30 mouse cellular contexts compared by ENCODE assay signal in the genomic region with DNA sequence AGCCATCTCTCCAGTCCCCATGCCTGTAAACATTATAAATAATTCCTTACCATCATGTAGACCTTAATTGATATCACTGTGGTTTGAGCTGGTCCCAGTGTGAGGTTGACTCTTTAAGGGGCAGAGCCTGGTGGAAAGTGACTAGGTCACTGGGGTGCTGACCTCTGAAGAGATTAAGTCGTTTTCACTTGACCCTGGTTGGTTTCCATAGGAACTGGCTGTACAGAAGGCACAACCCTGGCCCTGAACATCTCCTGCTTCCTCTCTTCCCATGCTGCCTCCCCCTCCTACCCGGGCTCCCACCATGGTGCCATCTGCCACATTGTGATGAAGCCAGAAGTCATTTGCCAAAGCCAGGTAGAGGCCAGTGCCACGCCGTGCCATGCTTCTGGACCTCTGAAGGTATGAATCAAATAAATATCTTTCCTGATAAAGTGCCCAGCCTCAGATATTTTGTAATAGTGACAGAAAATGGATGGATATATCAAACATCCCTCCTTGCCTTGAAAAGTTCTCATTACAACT. TPM values are rescaled to one million over a fixed set of nuclear protein-coding genes. Genes with fewer than 3 reads are reported as not detected.
DNase-seq lines count a peak whose midpoint lies in the region; ATAC-seq and TF ChIP-seq lines count a peak whose summit lies in the region.
"Had no signal": no experiment of that assay in that cellular context is flagged by ENCODE, and none has a peak within 500 bp of the region (broad histone marks: within the 10 kb centered on the region; RNA-seq: fewer than 3 reads in every experiment).

No protein-coding gene starts in this region.

- TF ChIP-seq POLR2A in MEL (IDR thresholded peaks at IDR 0.05; ENCODE audit: control insufficient read depth in 1 of 2, insufficient read depth in 1 of 2, low read depth in 1 of 2, low read length in 2 of 2, poor library complexity in 1 of 2), result no peak
- TF ChIP-seq POLR2A in cerebellum, adult 2 months (IDR thresholded peaks at IDR 0.05; ENCODE audit: borderline replicate concordance, insufficient read depth, low read length), result no peak

- 58% methylated on average over 4 of the region's 4 CpGs for WGBS in hindbrain, embryonic 10.5 days
- WGBS in hindbrain, embryonic 14.5 days, result 57% methylated on average over 4 of the region's 4 CpGs
- WGBS in cerebellum, adult 2 months, result 15% methylated on average over 4 of the region's 4 CpGs
- 66% methylated on average over 4 of the region's 4 CpGs for WGBS in stomach, postnatal 0 days

- TF ChIP-seq EP300 in MEL (IDR thresholded peaks at IDR 0.05; ENCODE audit: low read depth in 1 of 2, low read length in 2 of 2), result no peak
- no peak for TF ChIP-seq EP300 in stomach, postnatal 0 days (optimal IDR thresholded peaks at IDR 0.05)

- peaks cover 24% of the 10 kb centered on the region for H3K4me1 ChIP-seq in hindbrain, embryonic 10.5 days (replicated peaks)
- H3K4me1 ChIP-seq in hindbrain, embryonic 14.5 days (replicated peaks; ENCODE audit: control insufficient read depth, insufficient read depth, low read length), result no peaks in the 10 kb centered on the region
- peaks cover 7 to 11% of the 10 kb centered on the region in 2 experiments for H3K4me1 ChIP-seq in MEL (ENCODE audit: control insufficient read depth in 1 of 2, insufficient read depth in 2 of 2, low read length in 2 of 2)
- H3K4me1 ChIP-seq in cerebellum, adult 2 months (ENCODE audit: control insufficient read depth, insufficient read depth, low read length), result peaks cover 17% of the 10 kb centered on the region; the same call in 1 of the 2 replicates
- H3K4me1 ChIP-seq in stomach, postnatal 0 days (replicated peaks; ENCODE audit: control insufficient read depth, insufficient read depth), result no peaks in the 10 kb centered on the region
- H3K4me1 ChIP-seq: embryonic facial prominence, embryonic 12.5 days had no signal

- no peak overlapping the region for H3K4me3 ChIP-seq in hindbrain, embryonic 10.5 days
- H3K4me3 ChIP-seq in hindbrain, embryonic 14.5 days (replicated peaks; ENCODE audit: low read length), result no peak overlapping the region
- no peak overlapping the region for H3K4me3 ChIP-seq in MEL (ENCODE audit: control insufficient read depth in 1 of 2, insufficient read depth in 1 of 2, low read depth in 2 of 2, low read length in 2 of 2)
- no peak overlapping the region for H3K4me3 ChIP-seq in cerebellum, adult 2 months (replicated peaks; ENCODE audit: insufficient read depth, low read depth, low read length)
- no peak overlapping the region for H3K4me3 ChIP-seq in stomach, postnatal 0 days (ENCODE audit: low read depth, low read length)
- H3K4me3 ChIP-seq: embryonic facial prominence, embryonic 12.5 days; gastrocnemius, adult 2 months; intestine, embryonic 15.5 days; layer of hippocampus, adult 2 months; limb, embryonic 10.5 days; midbrain, embryonic 12.5 days had no signal

- no peak for TF ChIP-seq RAD21 in MEL (IDR thresholded peaks at IDR 0.05; ENCODE audit: low read depth, low read length)

- no peaks in the 10 kb centered on the region for H3K79me2 ChIP-seq in MEL (ENCODE audit: control insufficient read depth, insufficient read depth, low read length, poor library complexity)

- no peaks in the 10 kb centered on the region for H3K36me3 ChIP-seq in hindbrain, embryonic 10.5 days
- H3K36me3 ChIP-seq in hindbrain, embryonic 14.5 days (replicated peaks; ENCODE audit: control insufficient read depth, insufficient read depth), result no peaks in the 10 kb centered on the region
- peaks cover 0 to 5% of the 10 kb centered on the region in 2 experiments; a peak in 2 of 4 replicates for H3K36me3 ChIP-seq in MEL (ENCODE audit: control insufficient read depth in 1 of 2, insufficient read depth in 2 of 2, low read length in 2 of 2)
- H3K36me3 ChIP-seq in stomach, postnatal 0 days (ENCODE audit: control insufficient read depth, insufficient read depth, low read length), result no peaks in the 10 kb centered on the region
- H3K36me3 ChIP-seq: embryonic facial prominence, embryonic 12.5 days; intestine, embryonic 15.5 days; limb, embryonic 10.5 days; midbrain, embryonic 12.5 days had no signal

- no peak for ATAC-seq in hindbrain, embryonic 14.5 days (ENCODE audit: low FRiP score)
- ATAC-seq in stomach, postnatal 0 days (ENCODE audit: low FRiP score, low TSS enrichment), result no peak
- ATAC-seq: hindbrain, embryonic 16.5 days; intestine, embryonic 15.5 days had no signal

- no peak overlapping the region for H3K4me2 ChIP-seq in hindbrain, embryonic 14.5 days (replicated peaks)
- no peak overlapping the region for H3K4me2 ChIP-seq in stomach, postnatal 0 days (replicated peaks; ENCODE audit: low read depth)
- H3K4me2 ChIP-seq: embryonic facial prominence, embryonic 12.5 days; intestine, embryonic 15.5 days; midbrain, embryonic 12.5 days had no signal

- no peak overlapping the region for H3K27ac ChIP-seq in hindbrain, embryonic 10.5 days
- no peak overlapping the region for H3K27ac ChIP-seq in hindbrain, embryonic 14.5 days
- no peak overlapping the region for H3K27ac ChIP-seq in MEL (ENCODE audit: control insufficient read depth, low read depth, low read length)
- peak overlapping the region; percentile 8; the same call in 1 of the 2 replicates for H3K27ac ChIP-seq in cerebellum, adult 2 months (ENCODE audit: insufficient read depth, low read length)
- H3K27ac ChIP-seq in stomach, postnatal 0 days (replicated peaks), result no peak overlapping the region
- H3K27ac ChIP-seq: embryonic facial prominence, embryonic 12.5 days; gastrocnemius, adult 2 months; intestine, embryonic 15.5 days; layer of hippocampus, adult 2 months; limb, embryonic 10.5 days; midbrain, embryonic 12.5 days had no signal

- DNase-seq in hindbrain, embryonic 10.5 days (ENCODE audit: low spot score), result peak; percentile 3
- DNase-seq in hindbrain, embryonic 14.5 days (ENCODE audit: low spot score), result no peak
- no peak for DNase-seq in MEL (ENCODE audit: low read depth, low spot score)
- DNase-seq in cerebellum, adult 2 months, result peak; percentile 92 to 95
- DNase-seq in cerebellum, postnatal 25 days, result peak; percentile 88 to 90
- DNase-seq in kidney, adult 18-20 months, result no peak
- no peak for DNase-seq in stomach, postnatal 0 days (ENCODE audit: low spot score)
- no peak for DNase-seq in adrenal gland, adult 8-10 months
- DNase-seq: adrenal gland, postnatal 36 days; gastrocnemius, adult 2 months; heart, postnatal 4 days; kidney, adult 9 months; kidney, postnatal 25 days; liver; lung, postnatal 10 days; spleen, adult 18-20 months; thymus, postnatal 36 days had no signal

- H3K9me3 ChIP-seq in hindbrain, embryonic 10.5 days, result no peaks in the 10 kb centered on the region
- no peaks in the 10 kb centered on the region for H3K9me3 ChIP-seq in hindbrain, embryonic 14.5 days (ENCODE audit: control insufficient read depth, low read length)
- H3K9me3 ChIP-seq in MEL (replicated peaks; ENCODE audit: insufficient read depth, low read length), result no peaks in the 10 kb centered on the region
- H3K9me3 ChIP-seq in stomach, postnatal 0 days (ENCODE audit: control insufficient read depth, low read length), result no peaks in the 10 kb centered on the region
- H3K9me3 ChIP-seq: embryonic facial prominence, embryonic 12.5 days; intestine, embryonic 15.5 days; limb, embryonic 10.5 days; midbrain, embryonic 12.5 days had no signal

- no peak for TF ChIP-seq CTCF in MEL (IDR thresholded peaks at IDR 0.05 in 2 of 3, conservative IDR thresholded peaks at IDR 0.05 in 1 of 3; ENCODE audit: control insufficient read depth in 1 of 3, insufficient read depth in 1 of 3, low read depth in 2 of 3, low read length in 3 of 3, poor library complexity in 1 of 3, severe bottlenecking in 1 of 3)
- TF ChIP-seq CTCF in cerebellum, adult 2 months (IDR thresholded peaks at IDR 0.05; ENCODE audit: borderline replicate concordance, insufficient read depth, low read depth, low read length), result no peak; the same call in 1 of the 2 replicates
- TF ChIP-seq CTCF in stomach, postnatal 0 days (IDR thresholded peaks at IDR 0.05; ENCODE audit: low read depth), result no peak

- H3K9ac ChIP-seq in hindbrain, embryonic 14.5 days, result no peak overlapping the region
- no peak overlapping the region for H3K9ac ChIP-seq in MEL (ENCODE audit: control insufficient read depth, low read depth, low read length, poor library complexity, severe bottlenecking)
- H3K9ac ChIP-seq in stomach, postnatal 0 days (ENCODE audit: low read length), result no peak overlapping the region
- H3K9ac ChIP-seq: embryonic facial prominence, embryonic 12.5 days; intestine, embryonic 15.5 days; midbrain, embryonic 12.5 days had no signal

- peaks cover 18% of the 10 kb centered on the region; the same call in 1 of the 2 replicates for H3K27me3 ChIP-seq in hindbrain, embryonic 10.5 days (ENCODE audit: insufficient read depth, poor library complexity, severe bottlenecking)
- no peaks in the 10 kb centered on the region for H3K27me3 ChIP-seq in hindbrain, embryonic 14.5 days (ENCODE audit: control insufficient read depth, insufficient read depth, low read length)
- H3K27me3 ChIP-seq in MEL (ENCODE audit: control insufficient read depth in 1 of 2, insufficient read depth in 2 of 2, low read length in 2 of 2), result no peaks in the 10 kb centered on the region
- H3K27me3 ChIP-seq in cerebellum, adult 2 months (ENCODE audit: control insufficient read depth, insufficient read depth, low read length), result no peaks in the 10 kb centered on the region
- no peaks in the 10 kb centered on the region for H3K27me3 ChIP-seq in stomach, postnatal 0 days (ENCODE audit: control insufficient read depth, insufficient read depth, low read length)
- H3K27me3 ChIP-seq: embryonic facial prominence, embryonic 12.5 days; intestine, embryonic 15.5 days had no signal

RNA-seq across cellular contexts. Expression of a gene that starts 6.2 kb away (rescaled TPM):
- 20.5 and 29.2 TPM in 2 replicates for polyA plus RNA-seq in hindbrain, embryonic 10.5 days (2016; fragmentation: Nextera tagmentation; extraction: Ambion mirVana)
- 31.6 and 35.0 TPM in 2 replicates for polyA plus RNA-seq in hindbrain, embryonic 14.5 days (2014; fragmentation: Nextera tagmentation; extraction: Ambion mirVana)
- total RNA-seq in MEL (2012; rRNA removed), result 10.5 and 12.0 TPM in 2 replicates
- 10 to 100 TPM in 1 of 2 experiments, not detected in 1; 25.7 TPM for polyA plus RNA-seq in MEL (2012; ENCODE audit: insufficient read depth in 1 of 2, insufficient read length in 2 of 2, low read depth in 1 of 2, low replicate concordance in 2 of 2, missing spikeins in 1 of 2)
- 64.9 and 67.6 TPM in 2 replicates for polyA plus RNA-seq in cerebellum, adult 2 months (2012; rRNA removed)
- 21.5 and 26.7 TPM in 2 replicates for polyA plus RNA-seq in stomach, postnatal 0 days (2015; fragmentation: Nextera tagmentation; extraction: Ambion mirVana)
- 100 to 1,000 TPM in 2 of 4 experiments, 10 to 100 TPM in 2; 49.2 to 139 (median 86.7) TPM for total RNA-seq in adrenal gland, adult 8-10 months (2022)

RNA-seq across cellular contexts. Expression of a gene that starts 32.5 kb away (rescaled TPM):
- 34.4 and 37.9 TPM in 2 replicates for polyA plus RNA-seq in hindbrain, embryonic 10.5 days (2016; fragmentation: Nextera tagmentation; extraction: Ambion mirVana)
- 64.6 and 67.3 TPM in 2 replicates for polyA plus RNA-seq in hindbrain, embryonic 14.5 days (2014; fragmentation: Nextera tagmentation; extraction: Ambion mirVana)
- total RNA-seq in MEL (2012; rRNA removed), result 8.4 and 9.4 TPM in 2 replicates
- polyA plus RNA-seq in MEL (2012; ENCODE audit: insufficient read depth in 1 of 2, insufficient read length in 2 of 2, low read depth in 1 of 2, low replicate concordance in 2 of 2, missing spikeins in 1 of 2), result 1 to 10 TPM in 1 of 2 experiments, not detected in 1; 8.2 TPM
- 11.9 and 13.8 TPM in 2 replicates for polyA plus RNA-seq in cerebellum, adult 2 months (2012; rRNA removed)
- 8.1 and 9.5 TPM in 2 replicates for polyA plus RNA-seq in stomach, postnatal 0 days (2015; fragmentation: Nextera tagmentation; extraction: Ambion mirVana)
- total RNA-seq in adrenal gland, adult 8-10 months (2022), result 10 to 100 TPM in 3 of 4 experiments, 1 to 10 TPM in 1; 8.2 to 13.6 (median 11.5) TPM

RNA-seq across cellular contexts. Expression of a gene that starts 32.6 kb away (rescaled TPM):
- polyA plus RNA-seq in hindbrain, embryonic 10.5 days (2016; fragmentation: Nextera tagmentation; extraction: Ambion mirVana), result 11.1 and 11.5 TPM in 2 replicates
- 11.9 and 12.8 TPM in 2 replicates for polyA plus RNA-seq in hindbrain, embryonic 14.5 days (2014; fragmentation: Nextera tagmentation; extraction: Ambion mirVana)
- total RNA-seq in MEL (2012; rRNA removed), result 9.0 and 9.3 TPM in 2 replicates
- polyA plus RNA-seq in MEL (2012; ENCODE audit: insufficient read depth in 1 of 2, insufficient read length in 2 of 2, low read depth in 1 of 2, low replicate concordance in 2 of 2, missing spikeins in 1 of 2), result 10 to 100 TPM; 11.4 to 57.5 TPM
- polyA plus RNA-seq in cerebellum, adult 2 months (2012; rRNA removed), result 3.7 and 3.9 TPM in 2 replicates
- 10.5 and 10.9 TPM in 2 replicates for polyA plus RNA-seq in stomach, postnatal 0 days (2015; fragmentation: Nextera tagmentation; extraction: Ambion mirVana)
- 1 to 10 TPM; 7.2 to 8.8 (median 7.7) TPM for total RNA-seq in adrenal gland, adult 8-10 months (2022)

RNA-seq across cellular contexts. Expression of a gene that starts 46.7 kb away (rescaled TPM):
- not detected in 2 replicates for polyA plus RNA-seq in hindbrain, embryonic 10.5 days (2016; fragmentation: Nextera tagmentation; extraction: Ambion mirVana)
- polyA plus RNA-seq in hindbrain, embryonic 14.5 days (2014; fragmentation: Nextera tagmentation; extraction: Ambion mirVana), result not detected in 2 replicates
- total RNA-seq in MEL (2012; rRNA removed), result not detected in 2 replicates
- polyA plus RNA-seq in MEL (2012; ENCODE audit: insufficient read depth in 1 of 2, insufficient read length in 2 of 2, low read depth in 1 of 2, low replicate concordance in 2 of 2, missing spikeins in 1 of 2), result not detected
- polyA plus RNA-seq in cerebellum, adult 2 months (2012; rRNA removed), result not detected in 2 replicates
- not detected in 2 replicates for polyA plus RNA-seq in stomach, postnatal 0 days (2015; fragmentation: Nextera tagmentation; extraction: Ambion mirVana)
- not detected for total RNA-seq in adrenal gland, adult 8-10 months (2022)
- total RNA-seq: adrenal gland, postnatal 36 days; gastrocnemius, adult 2 months; gastrocnemius, postnatal 4 days; heart, postnatal 4 days; layer of hippocampus, adult 2 months; layer of hippocampus, postnatal 25 days had no signal
- polyA plus RNA-seq: cortical plate, adult 2 months; embryonic facial prominence, embryonic 12.5 days; forebrain, embryonic 11.5 days; heart, embryonic 16.5 days; hindbrain, embryonic 16.5 days; intestine, embryonic 15.5 days; limb, embryonic 10.5 days; liver, embryonic 16.5 days; midbrain, embryonic 12.5 days; neural tube, embryonic 11.5 days had no signal

RNA-seq across cellular contexts. Expression of a gene that starts 46.7 kb away (rescaled TPM):
- 44.7 and 49.0 TPM in 2 replicates for polyA plus RNA-seq in hindbrain, embryonic 10.5 days (2016; fragmentation: Nextera tagmentation; extraction: Ambion mirVana)
- 40.2 and 45.7 TPM in 2 replicates for polyA plus RNA-seq in hindbrain, embryonic 14.5 days (2014; fragmentation: Nextera tagmentation; extraction: Ambion mirVana)
- total RNA-seq in MEL (2012; rRNA removed), result 33.0 and 33.7 TPM in 2 replicates
- polyA plus RNA-seq in MEL (2012; ENCODE audit: insufficient read depth in 1 of 2, insufficient read length in 2 of 2, low read depth in 1 of 2, low replicate concordance in 2 of 2, missing spikeins in 1 of 2), result 100 to 1,000 TPM in 1 of 2 experiments, 10 to 100 TPM in 1; 31.3 to 129 TPM
- polyA plus RNA-seq in cerebellum, adult 2 months (2012; rRNA removed), result 18.9 and 22.5 TPM in 2 replicates
- 13.6 and 14.7 TPM in 2 replicates for polyA plus RNA-seq in stomach, postnatal 0 days (2015; fragmentation: Nextera tagmentation; extraction: Ambion mirVana)
- 10 to 100 TPM; 12.1 to 16.5 (median 14.6) TPM for total RNA-seq in adrenal gland, adult 8-10 months (2022)

Comparison
In these comparisons a context has a peak if more than half of its experiments do, and no peak if none do; other contexts are left out.
1. DNase-seq: peak in hindbrain, embryonic 10.5 days (single experiment), cerebellum, adult 2 months (2 of 2) and cerebellum, postnatal 25 days (2 of 2); none in hindbrain, embryonic 14.5 days (single experiment), MEL (single experiment), kidney, adult 18-20 months (single experiment), stomach, postnatal 0 days (single experiment) and adrenal gland, adult 8-10 months (single experiment).